In genomic region chr4:48770403-48770953, GRCm38 (mm10) we compare ENCODE assay signal across 13 mouse cellular contexts.
DNase-seq lines count a peak whose midpoint lies in the region; ATAC-seq and TF ChIP-seq lines count a peak whose summit lies in the region.
"Had no signal": no experiment of that assay in that cellular context is flagged by ENCODE, and none has a peak within 500 bp of the region (broad histone marks: within the 10 kb centered on the region; RNA-seq: fewer than 3 reads in every experiment).

No protein-coding gene starts in this region.

- H3K9ac ChIP-seq in intestine, embryonic 14.5 days (ENCODE audit: low read length), result no peak overlapping the region
- H3K9ac ChIP-seq in intestine, postnatal 0 days (ENCODE audit: low read depth, low read length), result no peak overlapping the region
- no peak overlapping the region; the same call in 1 of the 2 replicates for H3K9ac ChIP-seq in embryonic facial prominence, embryonic 14.5 days (ENCODE audit: low read depth, low read length)
- no peak overlapping the region for H3K9ac ChIP-seq in hindbrain, embryonic 16.5 days (ENCODE audit: low read depth, low read length)
- no peak overlapping the region for H3K9ac ChIP-seq in midbrain, embryonic 15.5 days
- H3K9ac ChIP-seq: limb, embryonic 15.5 days had no signal

- H3K4me2 ChIP-seq in intestine, embryonic 14.5 days (ENCODE audit: low read length), result no peak overlapping the region
- no peak overlapping the region for H3K4me2 ChIP-seq in intestine, postnatal 0 days (replicated peaks; ENCODE audit: low read depth)
- H3K4me2 ChIP-seq in embryonic facial prominence, embryonic 14.5 days (ENCODE audit: low read depth, low read length), result peak overlapping the region; percentile 45
- H3K4me2 ChIP-seq in hindbrain, embryonic 16.5 days (ENCODE audit: low read length), result no peak overlapping the region; the same call in 1 of the 2 replicates
- H3K4me2 ChIP-seq in midbrain, embryonic 15.5 days, result no peak overlapping the region

- peak overlapping the region; percentile 58; the same call in 1 of the 2 replicates for H3K27ac ChIP-seq in intestine, embryonic 14.5 days (ENCODE audit: low read depth)
- H3K27ac ChIP-seq in intestine, postnatal 0 days (ENCODE audit: low read depth, low read length), result no peak overlapping the region
- peak overlapping the region; percentile 52; the same call in 1 of the 2 replicates for H3K27ac ChIP-seq in embryonic facial prominence, embryonic 14.5 days (replicated peaks; ENCODE audit: low read depth, low read length)
- H3K27ac ChIP-seq in hindbrain, embryonic 16.5 days (ENCODE audit: low read depth, low read length), result peak overlapping the region; percentile 36; the same call in 1 of the 2 replicates
- H3K27ac ChIP-seq in midbrain, embryonic 15.5 days, result peak overlapping the region; percentile 62

- 24% methylated on average over 3 of the region's 3 CpGs for WGBS in intestine, embryonic 14.5 days
- WGBS in intestine, postnatal 0 days, result 31% methylated on average over 3 of the region's 3 CpGs
- 34% methylated on average over 3 of the region's 3 CpGs for WGBS in embryonic facial prominence, embryonic 14.5 days
- 45% methylated on average over 3 of the region's 3 CpGs for WGBS in hindbrain, embryonic 16.5 days
- 49% methylated on average over 3 of the region's 3 CpGs for WGBS in midbrain, embryonic 15.5 days

- H3K36me3 ChIP-seq in intestine, embryonic 14.5 days (ENCODE audit: control insufficient read depth, insufficient read depth, low read length), result no peaks in the 10 kb centered on the region
- no peaks in the 10 kb centered on the region for H3K36me3 ChIP-seq in intestine, postnatal 0 days (ENCODE audit: control insufficient read depth, insufficient read depth)
- H3K36me3 ChIP-seq in embryonic facial prominence, embryonic 14.5 days (ENCODE audit: control insufficient read depth, insufficient read depth, low read length), result no peaks in the 10 kb centered on the region
- H3K36me3 ChIP-seq in hindbrain, embryonic 16.5 days (ENCODE audit: control insufficient read depth, insufficient read depth, low read length), result no peaks in the 10 kb centered on the region
- H3K36me3 ChIP-seq in midbrain, embryonic 15.5 days (replicated peaks), result no peaks in the 10 kb centered on the region
- H3K36me3 ChIP-seq: limb, embryonic 15.5 days had no signal

- no peak for DNase-seq in intestine, embryonic 14.5 days (ENCODE audit: low spot score)
- DNase-seq in embryonic facial prominence, embryonic 14.5 days (ENCODE audit: low spot score), result peak; percentile 12
- no peak for DNase-seq in left cerebral cortex, postnatal 10 days (ENCODE audit: extremely low spot score in 1 of 2, low spot score in 2 of 2)
- no peak for DNase-seq in right cerebral cortex, postnatal 4 days
- no peak for DNase-seq in left cerebral cortex, adult 8-10 months (ENCODE audit: low spot score in 2 of 2)
- DNase-seq: B cell, adult 2 months; cerebellum, postnatal 36 days had no signal

- no peak overlapping the region for H3K4me3 ChIP-seq in intestine, embryonic 14.5 days (ENCODE audit: low read depth, low read length)
- H3K4me3 ChIP-seq in intestine, postnatal 0 days (ENCODE audit: low read depth, low read length), result no peak overlapping the region
- H3K4me3 ChIP-seq in embryonic facial prominence, embryonic 14.5 days (ENCODE audit: low read depth, low read length), result no peak overlapping the region
- no peak overlapping the region for H3K4me3 ChIP-seq in hindbrain, embryonic 16.5 days (ENCODE audit: low read length)
- no peak overlapping the region for H3K4me3 ChIP-seq in midbrain, embryonic 15.5 days
- H3K4me3 ChIP-seq: myocyte had no signal

- H3K9me3 ChIP-seq in intestine, embryonic 14.5 days (ENCODE audit: control insufficient read depth, low read length), result no peaks in the 10 kb centered on the region
- no peaks in the 10 kb centered on the region for H3K9me3 ChIP-seq in intestine, postnatal 0 days (ENCODE audit: control insufficient read depth)
- no peaks in the 10 kb centered on the region for H3K9me3 ChIP-seq in embryonic facial prominence, embryonic 14.5 days (ENCODE audit: control insufficient read depth, low read length)
- H3K9me3 ChIP-seq in hindbrain, embryonic 16.5 days (ENCODE audit: control insufficient read depth, low read length), result no peaks in the 10 kb centered on the region
- H3K9me3 ChIP-seq in midbrain, embryonic 15.5 days, result no peaks in the 10 kb centered on the region
- H3K9me3 ChIP-seq: limb, embryonic 15.5 days had no signal

- H3K27me3 ChIP-seq in intestine, embryonic 14.5 days (replicated peaks; ENCODE audit: control insufficient read depth, insufficient read depth, low read length), result no peaks in the 10 kb centered on the region
- no peaks in the 10 kb centered on the region for H3K27me3 ChIP-seq in intestine, postnatal 0 days (replicated peaks; ENCODE audit: control insufficient read depth, insufficient read depth, low read length)
- no peaks in the 10 kb centered on the region for H3K27me3 ChIP-seq in embryonic facial prominence, embryonic 14.5 days (replicated peaks; ENCODE audit: control insufficient read depth, insufficient read depth, low read length)
- H3K27me3 ChIP-seq in hindbrain, embryonic 16.5 days (replicated peaks; ENCODE audit: control insufficient read depth, insufficient read depth, low read length), result no peaks in the 10 kb centered on the region
- no peaks in the 10 kb centered on the region for H3K27me3 ChIP-seq in midbrain, embryonic 15.5 days (replicated peaks)

- H3K4me1 ChIP-seq in intestine, embryonic 14.5 days (replicated peaks; ENCODE audit: control insufficient read depth, insufficient read depth, low read length), result peaks cover 14% of the 10 kb centered on the region
- H3K4me1 ChIP-seq in intestine, postnatal 0 days (replicated peaks; ENCODE audit: control insufficient read depth, insufficient read depth, low read length), result no peaks in the 10 kb centered on the region
- H3K4me1 ChIP-seq in embryonic facial prominence, embryonic 14.5 days (ENCODE audit: control insufficient read depth, insufficient read depth, low read length), result no peaks in the 10 kb centered on the region
- H3K4me1 ChIP-seq in hindbrain, embryonic 16.5 days (ENCODE audit: control insufficient read depth, insufficient read depth, low read depth, low read length), result peaks cover 3% of the 10 kb centered on the region; the same call in 1 of the 2 replicates
- H3K4me1 ChIP-seq in midbrain, embryonic 15.5 days, result peaks cover 4% of the 10 kb centered on the region; the same call in 1 of the 2 replicates

- intact Hi-C loops in left cerebral cortex, postnatal 10 days (cut with DNase I), result loop anchor here (5.0 to 10.0 kb wide), 3 partner anchors 78 to 554 kb away; no protein-coding TSS in a partner anchor

- TF ChIP-seq CTCF in intestine, postnatal 0 days (IDR thresholded peaks at IDR 0.05; ENCODE audit: low read depth), result no peak

- no peak for ATAC-seq in intestine, embryonic 14.5 days (replicated peaks; ENCODE audit: low FRiP score, low TSS enrichment, low read depth)
- ATAC-seq in intestine, postnatal 0 days, result no peak
- no peak for ATAC-seq in embryonic facial prominence, embryonic 14.5 days (ENCODE audit: low read depth)
- peak; percentile 55 for ATAC-seq in hindbrain, embryonic 16.5 days
- 0 out of 2 replicates have a peak, but pooled peaks have one; percentile 27 for ATAC-seq in midbrain, embryonic 15.5 days (replicated peaks)
- ATAC-seq: activated CD4-positive, CD25-positive, alpha-beta regulatory T cell, adult 4 months had no signal

Comparison
In these comparisons a context has a peak if more than half of its experiments do, and no peak if none do; other contexts are left out.
1. ATAC-seq: peak in hindbrain, embryonic 16.5 days (single experiment) and midbrain, embryonic 15.5 days (single experiment); none in intestine, embryonic 14.5 days (single experiment), intestine, postnatal 0 days (single experiment) and embryonic facial prominence, embryonic 14.5 days (single experiment).